Mouse (Mus musculus) ZHBTc4 (cell line): Measurements from ENCODE around the gene Abcd2.

ENCODE experiments used
- DNase-seq: peaks from one replicate; pipeline ENCODE4 v3.0.0-alpha.2; 2011; ENCODE audit warnings: low read depth, low spot score

Gene Abcd2

DNA sequence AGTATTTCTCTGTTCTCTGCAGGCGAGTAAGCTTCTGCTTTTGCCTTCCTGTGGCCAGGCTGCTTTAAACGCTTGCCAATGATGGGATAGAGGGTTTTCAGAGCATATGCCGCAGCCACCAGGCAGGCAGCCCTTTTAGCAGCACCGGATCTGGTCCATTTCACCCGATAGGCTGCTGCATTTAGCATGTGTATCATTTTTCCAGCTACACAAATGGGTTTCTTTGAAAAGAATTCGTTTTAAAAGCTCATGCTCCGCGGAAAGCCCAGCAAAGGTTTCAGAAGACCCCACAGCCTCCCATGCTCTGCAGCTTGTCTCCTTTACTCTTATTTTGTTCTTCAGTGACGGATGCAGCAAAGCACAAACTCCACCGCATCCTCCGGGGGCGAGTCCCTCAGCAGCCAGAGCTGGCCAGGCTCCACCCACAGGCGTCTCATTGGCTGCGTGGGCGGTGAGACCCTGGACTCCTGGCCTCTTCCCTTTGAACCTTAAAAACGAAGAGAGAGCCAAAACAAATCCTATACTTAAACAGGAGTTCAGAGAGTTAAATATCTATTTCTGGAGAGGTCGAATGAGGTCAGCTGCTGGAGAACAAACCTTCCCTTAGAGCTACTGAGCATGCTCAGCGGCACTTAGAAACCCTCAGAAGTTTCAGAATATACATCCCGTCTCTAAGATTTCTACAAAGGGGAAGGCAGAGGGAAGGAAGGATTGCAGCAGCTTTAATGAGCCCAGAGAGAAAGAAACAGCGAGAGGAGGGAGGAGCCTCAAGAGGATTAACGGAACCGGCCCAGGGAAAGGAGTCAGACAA, at the start of gene Abcd2:
Gene Abcd2 (minus strand): TSS at position 388 of the 811 bp plus-strand sequence.
- peak; percentile 27 for DNase-seq

DNA sequence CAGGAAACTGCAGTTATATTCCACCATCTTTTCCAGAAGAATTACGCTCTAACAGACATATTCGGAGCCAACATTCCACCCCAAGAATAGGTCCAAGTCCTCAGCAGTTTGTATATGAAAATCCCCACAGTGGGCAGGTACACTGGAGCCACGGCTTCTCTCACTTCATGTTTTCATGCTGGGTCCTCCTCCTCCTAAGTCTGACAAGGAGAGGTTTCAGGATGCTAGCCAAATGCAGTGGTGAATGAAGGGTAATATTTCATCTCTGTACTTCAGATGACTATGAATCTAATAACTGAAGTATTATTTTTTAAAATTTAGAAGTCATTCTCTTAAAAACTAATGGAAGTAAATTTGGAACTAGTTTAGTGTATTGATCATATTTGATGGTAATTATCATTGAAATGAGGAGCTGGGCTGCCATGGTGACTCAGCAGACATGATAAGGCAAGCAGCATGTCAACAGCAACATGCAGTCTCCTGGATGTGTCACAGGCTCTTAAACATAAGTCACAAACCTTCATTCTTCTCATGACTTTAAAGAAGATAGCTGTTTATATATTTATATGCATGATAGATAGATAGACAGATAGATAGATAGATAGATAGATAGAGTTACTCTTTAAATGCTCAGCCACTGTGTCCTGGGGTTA, 49.2 kb upstream of the Abcd2 start:
- no peak for DNase-seq

DNA sequence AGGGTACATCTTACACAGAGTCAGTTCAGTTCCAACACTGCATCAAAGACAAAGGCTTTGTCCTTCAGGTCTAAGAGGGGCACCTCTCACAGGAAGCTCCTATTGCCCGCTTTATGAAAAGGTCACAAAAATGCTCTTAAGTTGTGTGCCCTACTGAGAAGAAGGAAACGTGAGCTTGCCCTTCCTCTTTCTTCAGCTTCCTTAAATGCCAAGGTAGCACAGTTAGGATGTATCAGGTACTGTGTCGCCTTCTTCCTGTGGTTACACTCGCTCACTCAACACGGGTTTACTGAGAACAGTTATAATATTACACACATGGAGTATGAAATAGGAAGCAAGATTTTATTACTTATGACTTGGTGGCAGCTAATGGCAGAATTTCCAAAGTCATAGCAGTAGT, 45.7 kb upstream of the Abcd2 start:
- DNase-seq = no peak

DNA sequence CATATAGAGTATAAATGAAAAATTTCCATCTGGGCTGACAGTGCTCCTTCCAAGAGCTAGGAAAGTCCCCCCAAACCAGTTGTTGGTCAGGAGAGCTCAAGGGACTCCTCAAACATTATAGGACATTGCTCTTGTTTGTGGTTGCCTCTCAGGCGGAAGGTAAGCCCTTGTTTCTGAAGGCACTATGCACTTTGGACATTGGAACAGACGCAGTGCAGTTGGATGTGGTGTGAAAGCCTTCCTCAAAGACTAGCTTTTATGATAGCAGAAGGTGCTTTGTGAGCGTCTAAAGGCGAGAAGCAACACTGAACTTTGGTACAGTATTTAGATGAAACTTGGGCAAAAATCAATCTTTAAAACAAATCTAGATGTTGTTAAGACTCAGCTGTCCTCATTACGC, 14.9 kb upstream of the Abcd2 start:
- DNase-seq = no peak

DNA sequence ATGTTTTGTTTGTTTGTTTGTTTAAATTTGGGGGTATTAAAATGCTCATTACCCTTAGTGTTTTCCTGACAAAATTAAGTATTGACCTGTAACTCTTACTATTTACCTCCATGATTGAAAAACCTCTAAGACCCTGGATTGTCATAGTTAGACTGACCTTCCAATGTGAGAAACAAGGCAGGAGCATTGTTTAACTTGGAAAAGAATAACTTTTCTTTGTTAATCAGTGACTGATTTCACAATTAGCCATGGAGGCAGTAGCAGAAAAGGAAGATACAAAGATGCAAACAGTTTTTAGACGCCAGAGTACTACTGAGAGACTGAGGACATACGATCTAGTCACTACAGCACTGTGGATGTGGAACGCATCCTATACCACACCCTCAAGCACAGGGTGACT, 11.9 kb upstream of the Abcd2 start:
- no peak for DNase-seq

DNA sequence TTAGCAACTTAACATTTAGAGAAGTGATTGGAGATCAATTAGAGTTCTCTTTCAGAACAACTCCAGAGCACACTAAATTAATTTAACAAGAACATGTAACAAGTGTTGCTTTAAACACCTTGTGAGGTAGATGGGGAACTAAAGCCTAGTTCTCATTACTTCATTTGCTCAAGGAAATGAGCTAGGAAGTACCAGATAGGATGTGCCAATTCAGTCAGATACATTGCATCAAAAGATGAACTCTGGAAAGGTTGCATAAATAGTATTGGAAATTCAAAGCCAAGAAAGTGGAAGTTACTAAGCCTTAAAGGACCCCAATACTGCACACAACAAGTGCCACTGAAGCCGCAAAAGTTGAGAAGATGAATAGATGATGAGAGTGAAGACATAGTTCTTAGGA, 10.9 kb upstream of the Abcd2 start:
- no peak for DNase-seq

DNA sequence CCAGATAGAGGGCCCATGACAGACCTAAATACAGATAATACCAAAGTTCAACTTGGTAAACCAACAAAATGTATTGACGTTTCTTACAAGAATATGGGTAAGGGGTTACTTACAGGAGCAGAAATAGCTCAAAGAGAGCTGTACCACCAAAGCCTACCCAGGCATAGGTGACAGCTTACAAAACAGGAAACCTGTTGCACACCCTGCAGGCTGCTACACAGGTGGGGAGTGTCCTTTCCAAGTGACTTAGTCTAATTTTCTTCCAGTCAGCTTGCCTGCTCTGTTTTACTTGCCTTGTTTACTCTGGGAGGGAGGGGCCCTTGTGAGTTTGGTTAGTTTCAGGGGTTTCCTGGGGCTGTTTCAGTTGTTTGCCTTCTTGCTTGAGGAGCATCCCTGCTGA, 9.2 kb upstream of the Abcd2 start:
- DNase-seq = no peak

DNA sequence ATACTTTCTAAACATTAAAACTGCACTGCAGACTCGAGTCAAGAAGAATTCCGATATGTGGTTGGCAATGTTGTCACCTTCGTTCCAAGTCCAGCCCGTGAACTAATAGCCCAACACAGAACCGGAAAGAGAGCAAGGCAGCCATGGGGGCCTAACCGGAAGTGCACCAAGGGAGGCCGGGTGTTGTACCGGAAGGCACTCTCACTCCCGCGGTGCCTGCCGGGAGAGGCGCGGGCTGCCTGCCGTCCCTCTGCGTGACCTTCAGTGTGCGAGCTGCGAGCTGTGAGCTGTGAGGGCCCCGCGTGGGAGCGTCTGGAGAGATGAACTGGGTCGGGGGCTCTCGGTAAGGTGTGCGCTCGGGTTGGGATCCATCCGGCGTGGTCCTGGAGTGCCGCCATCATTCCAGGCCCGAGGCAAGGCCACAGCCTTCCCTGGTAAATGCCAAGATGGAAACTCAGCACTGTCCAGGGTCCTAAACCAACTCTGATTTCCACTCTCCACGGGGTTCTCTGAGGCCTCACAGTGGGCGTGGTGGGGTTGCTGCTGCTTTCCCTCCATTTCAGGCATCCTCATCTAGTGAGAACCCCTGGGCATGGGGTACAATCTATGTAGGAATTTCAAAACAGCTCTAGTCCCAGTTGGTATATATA, 7.8 kb upstream of the Abcd2 start, which contains the start of gene CN725425:
Gene CN725425 (plus strand): TSS at position 239 of the 650 bp plus-strand sequence.
- peak; percentile 60 for DNase-seq

DNA sequence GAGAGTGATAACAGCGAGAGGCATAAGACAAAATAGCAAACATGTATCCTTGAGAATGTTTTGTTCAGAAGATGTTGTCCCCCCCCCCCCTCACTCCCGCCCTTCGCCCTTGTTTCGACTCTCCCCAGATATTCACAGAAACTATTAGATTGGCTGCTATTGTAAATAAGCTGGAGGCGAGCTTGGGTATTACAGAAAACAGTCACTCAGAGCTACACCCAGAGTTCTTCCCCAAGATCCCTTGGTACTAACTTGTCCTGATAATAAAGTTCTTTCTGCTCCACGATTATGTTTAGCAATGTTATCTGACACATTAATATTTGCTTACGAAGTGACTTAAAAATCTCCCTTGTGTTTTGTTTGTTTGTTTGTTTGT, 612 bp upstream of the Abcd2 start:
- DNase-seq = no peak

DNA sequence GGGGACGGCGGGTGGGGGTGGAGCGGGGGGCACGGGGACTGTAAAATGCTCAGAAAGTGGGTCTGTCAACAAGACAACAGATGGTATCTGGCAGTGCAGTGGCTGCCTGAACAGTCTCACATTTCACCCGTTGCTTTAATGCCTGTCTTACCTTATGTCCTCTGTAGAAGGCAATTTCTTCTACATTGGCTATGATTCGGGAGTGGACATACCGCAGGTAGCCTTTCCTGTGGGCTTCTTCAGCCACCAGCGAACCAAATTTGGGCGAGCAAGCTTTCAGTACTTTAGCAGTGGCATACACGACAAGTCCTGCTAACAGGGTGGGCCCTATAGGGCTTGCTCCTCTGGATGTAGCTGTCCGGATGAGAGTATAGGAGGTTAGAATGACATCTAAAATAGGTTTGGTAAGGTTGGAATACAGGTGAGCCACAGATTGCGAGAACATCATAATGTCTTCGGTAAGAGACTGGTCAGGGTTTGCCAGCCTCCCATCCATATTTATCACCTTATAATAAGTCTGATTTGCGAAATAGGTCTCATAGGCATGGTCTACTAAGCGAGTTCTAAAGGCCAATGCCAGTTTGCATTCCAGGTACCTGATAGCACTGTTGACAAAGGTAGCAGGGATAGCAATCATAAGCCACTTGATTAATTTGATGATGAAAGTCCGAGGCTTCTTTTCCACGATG, 936 bp downstream of the Abcd2 start:
- DNase-seq = no peak

DNA sequence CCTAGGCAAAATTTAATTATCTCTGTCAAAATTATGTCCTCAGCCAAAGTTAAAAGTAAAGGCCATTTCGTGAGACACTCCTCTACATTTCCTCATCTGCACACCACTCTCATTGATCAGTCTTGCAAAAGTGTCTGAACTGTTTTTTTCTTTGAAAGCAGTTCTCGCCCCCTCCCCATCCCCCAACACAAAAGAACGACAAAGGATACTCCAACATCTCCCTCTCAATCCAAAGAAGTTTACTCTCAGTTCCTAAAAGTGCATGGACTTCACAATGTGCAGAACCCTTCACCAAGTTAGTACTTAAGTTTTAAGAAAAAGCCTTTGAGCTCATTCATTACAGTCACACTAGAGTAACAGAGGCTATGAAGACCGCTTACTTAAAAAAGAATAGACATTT, 1.6 kb downstream of the Abcd2 start:
- no peak for DNase-seq

DNA sequence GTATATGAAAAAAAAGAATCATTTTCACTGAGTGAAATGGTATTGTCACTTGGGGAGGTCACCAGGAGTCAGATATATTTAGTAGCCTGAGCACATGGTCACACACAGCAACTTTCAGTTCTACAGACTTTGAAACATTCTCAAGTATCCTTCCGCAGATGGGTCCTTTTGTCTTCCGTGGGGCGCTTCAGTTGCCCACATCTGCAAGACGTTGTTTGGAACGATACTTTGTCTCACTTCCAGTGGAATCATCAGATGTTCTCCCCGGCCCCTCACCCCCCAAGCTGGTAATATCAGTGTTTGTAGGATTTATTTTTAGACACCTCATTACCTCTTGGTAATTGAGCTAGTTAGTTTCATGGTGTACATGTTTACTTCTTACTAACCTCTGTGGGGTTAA, 5.2 kb downstream of the Abcd2 start:
- DNase-seq = no peak

DNA sequence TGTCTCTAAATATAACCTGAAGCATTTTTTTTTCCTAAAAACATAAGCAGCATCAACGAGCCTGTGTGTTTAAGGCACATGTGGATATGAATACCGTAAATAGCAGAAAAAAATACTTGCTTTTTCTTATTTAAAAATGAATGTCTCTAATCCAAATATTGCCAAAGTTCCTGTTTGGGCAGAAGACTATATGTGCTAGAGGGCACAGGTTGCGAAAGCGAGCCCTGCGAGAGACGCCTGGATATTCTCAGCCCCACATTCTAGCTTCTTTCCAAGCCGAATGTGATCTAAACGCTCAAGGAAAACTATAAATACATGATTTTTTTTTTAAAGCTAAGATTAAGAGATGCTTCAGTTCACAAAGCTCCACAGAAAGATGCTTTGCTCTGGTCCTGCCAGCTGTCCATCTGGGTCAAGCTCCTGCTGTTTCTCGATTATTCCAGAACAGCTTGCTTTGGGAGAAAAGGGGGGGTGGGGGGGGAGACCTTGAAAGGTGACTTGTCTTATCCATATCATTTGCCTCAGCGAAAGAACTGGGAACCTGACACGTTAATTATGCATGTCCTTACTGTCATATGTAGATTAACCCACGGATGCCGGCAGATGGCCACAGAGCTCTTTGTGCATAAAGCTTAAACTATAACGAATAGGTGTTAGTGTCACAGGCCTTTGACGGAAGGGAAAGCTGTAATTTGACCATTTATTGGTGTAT, 11.5 kb downstream of the Abcd2 start:
- DNase-seq = no peak

DNA sequence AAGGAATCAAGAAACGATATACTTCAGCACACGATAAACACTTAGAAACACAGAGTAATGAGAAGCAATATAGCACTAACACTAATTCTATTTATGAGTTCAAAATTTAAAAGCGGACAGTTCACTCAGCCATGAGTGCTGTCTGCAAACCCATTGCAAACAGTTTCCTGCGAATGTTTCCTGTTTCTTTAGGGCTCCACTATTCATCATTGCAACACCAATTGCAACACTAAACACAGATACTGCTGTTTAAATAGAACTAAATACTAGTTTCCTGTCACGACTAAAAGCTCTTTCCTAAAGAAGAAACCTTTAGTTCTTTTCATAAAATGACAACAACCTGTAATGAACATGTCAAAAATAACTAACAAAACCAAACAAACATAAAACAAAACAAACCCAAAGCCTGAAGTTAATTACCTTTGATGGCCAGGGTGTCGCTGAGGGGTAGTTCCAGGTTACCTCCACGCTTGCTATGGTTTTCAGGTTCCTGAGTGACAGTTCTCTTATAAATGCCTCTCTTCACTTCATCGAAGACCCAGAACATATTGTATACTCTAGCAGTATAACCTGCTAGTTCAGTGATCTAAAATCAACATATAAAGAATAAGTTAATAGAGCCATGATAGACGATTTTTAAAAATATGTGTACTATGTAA, 12.8 kb downstream of the Abcd2 start:
- no peak for DNase-seq

DNA sequence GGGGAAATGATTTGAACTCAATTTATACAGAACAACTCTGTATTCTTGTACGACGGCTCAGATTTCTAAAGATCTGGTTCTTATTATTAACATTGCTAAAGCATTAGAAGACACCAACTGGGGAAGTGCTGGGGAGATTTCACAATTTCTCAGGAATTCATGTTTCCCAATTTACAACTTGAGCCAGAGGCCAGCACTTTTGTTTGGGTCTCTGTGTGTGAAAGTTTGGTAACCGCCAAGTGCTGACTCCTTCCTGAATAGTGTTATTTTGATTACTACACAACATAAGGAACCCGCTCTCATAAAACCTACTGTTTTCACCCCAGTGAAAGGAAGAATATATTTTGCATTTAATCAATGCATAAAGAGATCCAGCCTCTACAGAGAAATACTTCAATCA, 19.4 kb downstream of the Abcd2 start:
- DNase-seq = no peak

DNA sequence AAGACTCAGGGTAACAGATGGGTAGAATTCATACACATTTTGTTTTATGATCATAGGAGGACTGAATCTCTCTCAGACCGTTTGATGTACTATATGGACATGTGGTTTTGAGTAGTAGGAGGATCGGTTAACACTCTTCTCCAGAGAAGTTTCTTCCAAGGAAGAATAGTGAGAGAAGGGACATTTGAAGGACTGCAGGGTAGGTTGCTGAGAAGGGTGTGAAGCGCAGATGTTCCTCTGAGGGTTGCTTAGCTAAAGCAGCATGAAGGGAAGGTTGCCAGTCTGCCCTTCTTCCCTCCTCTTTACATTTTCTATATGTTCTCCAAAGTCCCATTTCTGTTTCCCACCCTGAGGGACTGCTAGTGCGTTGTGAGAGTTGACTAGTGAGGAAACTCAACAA, 20.3 kb downstream of the Abcd2 start:
- no peak for DNase-seq

DNA sequence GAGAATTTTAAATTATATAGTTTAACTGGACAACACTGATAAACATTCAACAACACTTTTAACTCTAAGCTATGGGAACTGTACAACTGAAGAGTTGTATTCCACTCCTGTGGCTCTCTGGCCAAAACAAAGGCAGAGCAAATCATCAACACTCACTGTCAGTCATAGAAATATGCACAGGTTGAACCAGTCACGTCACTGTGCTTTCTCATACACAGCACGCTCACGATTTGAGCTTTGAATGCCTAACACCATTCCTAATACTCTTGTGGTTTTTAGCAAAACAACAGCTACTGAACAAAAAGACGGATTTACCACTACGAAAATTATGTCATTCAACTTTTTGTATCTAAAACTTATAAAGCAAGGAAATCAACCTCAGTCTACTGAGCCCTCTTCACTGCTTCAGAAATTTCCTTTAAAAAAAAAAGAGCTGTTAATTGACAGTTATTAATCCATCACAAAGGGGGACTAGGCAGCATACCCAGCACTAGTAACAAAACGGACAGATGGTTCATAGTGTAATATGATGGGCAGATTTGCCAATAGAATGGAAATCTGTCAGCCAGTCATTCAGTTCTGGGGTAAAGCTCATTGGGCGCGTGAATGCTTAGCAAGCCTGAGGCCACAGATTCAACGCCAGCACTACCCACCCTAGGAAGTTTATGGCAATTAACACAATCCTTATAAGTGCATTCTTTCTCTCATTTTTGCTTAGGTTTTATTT, 20.8 kb downstream of the Abcd2 start:
- DNase-seq = no peak

DNA sequence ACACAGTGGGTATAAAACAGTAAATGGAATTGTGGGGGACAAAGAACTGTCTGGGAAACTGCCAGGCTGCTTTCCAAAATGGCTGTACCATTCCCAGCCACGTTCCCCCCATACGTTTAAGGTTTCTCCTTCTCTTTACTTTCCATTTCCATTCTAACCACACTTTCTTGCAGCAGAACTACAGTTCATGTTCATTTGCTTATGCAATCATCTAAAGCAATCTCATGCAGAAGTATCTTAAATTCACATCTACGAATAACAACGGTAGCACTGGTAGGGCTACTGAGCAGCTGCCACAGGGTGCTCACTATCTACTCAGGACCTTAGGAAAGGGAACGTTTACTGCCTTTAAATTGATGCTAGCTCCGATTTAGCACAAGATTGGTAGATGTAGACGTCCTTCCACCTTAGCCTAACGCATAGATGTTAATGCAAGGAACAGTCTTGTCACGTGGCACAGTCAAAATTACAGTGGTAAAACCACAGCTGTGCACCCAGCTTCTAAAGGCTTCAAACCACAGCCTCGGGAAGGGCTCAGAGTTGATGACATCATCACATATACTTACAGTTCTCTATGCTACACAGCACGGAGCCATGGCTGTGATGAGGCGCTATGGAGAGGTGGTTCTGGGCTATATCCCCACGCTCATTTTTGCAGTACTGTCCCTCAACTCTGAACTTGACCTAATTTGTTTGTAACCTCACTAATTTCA, 23.6 kb downstream of the Abcd2 start:
- no peak for DNase-seq

DNA sequence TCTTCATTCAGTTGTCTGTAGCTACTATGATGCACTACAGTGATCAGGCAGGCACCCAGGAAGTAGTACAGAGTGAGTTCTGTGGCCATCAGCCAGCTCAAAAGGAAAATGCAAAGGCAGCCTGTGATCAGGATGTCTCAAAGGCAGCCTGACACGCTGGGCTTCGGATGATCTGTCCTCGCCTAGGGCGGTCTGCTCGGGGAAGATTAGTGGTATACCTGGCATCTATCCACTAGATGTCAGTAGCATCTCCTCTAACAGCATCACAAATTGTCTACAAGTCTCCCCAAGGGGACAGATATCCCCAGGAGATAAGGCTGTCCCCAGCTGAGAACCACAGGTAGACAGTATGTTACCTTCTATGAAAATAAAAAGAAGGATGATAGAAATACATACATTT, 26.6 kb downstream of the Abcd2 start:
- DNase-seq = no peak

DNA sequence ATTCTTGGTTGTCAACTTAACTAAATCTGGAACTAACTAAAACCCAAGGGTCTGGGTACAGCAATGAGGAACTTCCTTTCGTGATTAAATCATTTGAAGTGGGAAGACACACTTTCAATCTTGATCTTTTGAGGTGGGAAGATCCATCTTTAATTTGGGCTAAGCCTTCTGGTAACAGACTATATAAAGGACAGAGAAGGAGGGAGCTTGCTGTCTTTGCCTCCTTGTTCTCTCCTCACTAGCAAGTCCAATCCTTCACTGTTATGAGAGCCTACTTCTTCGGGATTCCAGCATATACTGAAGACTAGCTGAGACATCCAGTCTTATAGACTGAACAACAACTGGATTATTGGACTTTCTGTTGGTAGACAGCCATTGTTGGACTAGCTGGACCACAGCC, 28.1 kb downstream of the Abcd2 start:
- no peak for DNase-seq
